Mouse (Mus musculus): ENCODE data around the gene Wdr49. TPM values are rescaled to one million over a fixed set of nuclear protein-coding genes. Genes with fewer than 3 reads are reported as not detected.

Gene Wdr49
- total RNA-seq (2021): under 1 TPM; 0.60 to 0.64 TPM

- DNase-seq: no peak
- intact Hi-C loops (cut with DNase I): no loop called here
Measured at GRCm38 (mm10) chr3:75482056-75482455, at the start of gene Wdr49. TSS of gene Wdr49 (minus strand) at chr3:75482156.

GRCm38 (mm10) chr3:75531074-75531473, 49.1 kb upstream of the Wdr49 start:
- intact Hi-C loops (cut with DNase I): no loop called here
- DNase-seq: no peak

GRCm38 (mm10) chr3:75522527-75522926, 40.6 kb upstream of the Wdr49 start:
- intact Hi-C loops (cut with DNase I): no loop called here

GRCm38 (mm10) chr3:75521314-75521713, 39.4 kb upstream of the Wdr49 start:
- intact Hi-C loops (cut with DNase I): no loop called here

More at GRCm38 (mm10) chr3:75522527-75522926, 40.6 kb upstream of the Wdr49 start:
- no peak for DNase-seq

GRCm38 (mm10) chr3:75517631-75518250, 35.8 kb upstream of the Wdr49 start:
- intact Hi-C loops (cut with DNase I): loop anchor here (5.0 kb wide), 1 partner anchor 300 kb away; no protein-coding TSS in a partner anchor
- DNase-seq: peak; percentile 55

More at GRCm38 (mm10) chr3:75521314-75521713, 39.4 kb upstream of the Wdr49 start:
- DNase-seq: no peak

GRCm38 (mm10) chr3:75498961-75499960, 17.3 kb upstream of the Wdr49 start:
- intact Hi-C loops (cut with DNase I): no loop called here
- DNase-seq: no peak

- intact Hi-C loops (cut with DNase I): no loop called here
- DNase-seq: no peak
Measured at GRCm38 (mm10) chr3:75492913-75493312, 11.0 kb upstream of the Wdr49 start.

- intact Hi-C loops (cut with DNase I): no loop called here
- DNase-seq: no peak
Measured at GRCm38 (mm10) chr3:75475106-75475505, 6.8 kb downstream of the Wdr49 start.

- DNase-seq: no peak
Measured at GRCm38 (mm10) chr3:75474657-75475056, 7.3 kb downstream of the Wdr49 start.

GRCm38 (mm10) chr3:75468154-75468553, 13.8 kb downstream of the Wdr49 start:
- no peak for DNase-seq
- intact Hi-C loops (cut with DNase I): no loop called here

More at GRCm38 (mm10) chr3:75474657-75475056, 7.3 kb downstream of the Wdr49 start:
- intact Hi-C loops (cut with DNase I): no loop called here

GRCm38 (mm10) chr3:75430564-75431181, 51.3 kb downstream of the Wdr49 start:
- DNase-seq: no peak
- intact Hi-C loops (cut with DNase I): no loop called here

- intact Hi-C loops (cut with DNase I): no loop called here
- no peak for DNase-seq
Measured at GRCm38 (mm10) chr3:75395918-75396317, 86.0 kb downstream of the Wdr49 start.

GRCm38 (mm10) chr3:75395121-75395895, 86.6 kb downstream of the Wdr49 start:
- DNase-seq: peak; percentile 23
- intact Hi-C loops (cut with DNase I): no loop called here

GRCm38 (mm10) chr3:75394487-75394886, 87.5 kb downstream of the Wdr49 start:
- intact Hi-C loops (cut with DNase I): no loop called here
- no peak for DNase-seq

- intact Hi-C loops (cut with DNase I): no loop called here
- DNase-seq: no peak
Measured at GRCm38 (mm10) chr3:75381776-75382175, 100.2 kb downstream of the Wdr49 start.

- intact Hi-C loops (cut with DNase I): no loop called here
- no peak for DNase-seq
Measured at GRCm38 (mm10) chr3:75353972-75354371, 128.0 kb downstream of the Wdr49 start.

- no peak for DNase-seq
- intact Hi-C loops (cut with DNase I): no loop called here
Measured at GRCm38 (mm10) chr3:75337196-75337595, 144.8 kb downstream of the Wdr49 start.

GRCm38 (mm10) chr3:75320999-75321398, 161.0 kb downstream of the Wdr49 start:
- intact Hi-C loops (cut with DNase I): no loop called here
- DNase-seq: no peak

- no peak for DNase-seq
- intact Hi-C loops (cut with DNase I): no loop called here
Measured at GRCm38 (mm10) chr3:75308861-75309260, 173.1 kb downstream of the Wdr49 start.

GRCm38 (mm10) chr3:75308228-75308627, 173.7 kb downstream of the Wdr49 start:
- intact Hi-C loops (cut with DNase I): no loop called here
- no peak for DNase-seq

All from left cerebral cortex, postnatal 4 days (tissue).